Mouse (Mus musculus): ENCODE measurements around the gene Erlin1. TPM values are rescaled to one million over a fixed set of nuclear protein-coding genes. Genes with fewer than 3 reads are reported as not detected.

The Erlin1 gene
- total and polyA plus RNA-seq, 3 experiments: 4.1 to 7.8 (median 6.0) TPM

- Histone ChIP-seq H3K79me2 (replicated peaks; ENCODE audit: control insufficient read depth, insufficient read depth, low read length) (peaks cover 6% of the 10 kb centered on the region), H3K36me3 (ENCODE audit: control insufficient read depth, insufficient read depth, low read length) (peaks cover 2% of the 10 kb centered on the region; the same call in 1 of the 2 replicates), H3K27me3 (ENCODE audit: control insufficient read depth, insufficient read depth, low read length) (no peaks in the 10 kb centered on the region), H3K27ac (peak overlapping the region; percentile 87), H3K4me1 (ENCODE audit: control insufficient read depth, insufficient read depth, low read length) (peaks cover 6% of the 10 kb centered on the region), H3K4me3 (peak overlapping the region; percentile 95), H3K9ac (ENCODE audit: low read depth, low read length) (peak overlapping the region; percentile 73)
- intact Hi-C loops (cut with DNase I): loop anchor here (2.0 kb wide), 2 partner anchors 27 to 39 kb away; partner anchors contain the start of genes Cwf19l1 and Erlin1
- 29% methylated on average over 22 of the region's 22 CpGs for WGBS
- TF ChIP-seq POLR2A (IDR thresholded peaks at IDR 0.05; ENCODE audit: insufficient read depth, low read depth, low read length) (no peak), CTCF (IDR thresholded peaks at IDR 0.05) (no peak), EP300 (IDR thresholded peaks at IDR 0.05; ENCODE audit: insufficient read depth, low read depth, low read length) (no peak)
- no peak for DNase-seq
These were observed 38.3 kb upstream of the Erlin1 start for GRCm38 (mm10) chr19:44107661-44108521.

- TF ChIP-seq EP300 (IDR thresholded peaks at IDR 0.05; ENCODE audit: insufficient read depth, low read depth, low read length): no peak
- TF ChIP-seq CTCF (IDR thresholded peaks at IDR 0.05): no peak
- peak; percentile 90 for TF ChIP-seq POLR2A (IDR thresholded peaks at IDR 0.05; ENCODE audit: insufficient read depth, low read depth, low read length)
- peaks cover 6% of the 10 kb centered on the region for H3K79me2 ChIP-seq (replicated peaks; ENCODE audit: control insufficient read depth, insufficient read depth, low read length)
- H3K36me3 ChIP-seq (ENCODE audit: control insufficient read depth, insufficient read depth, low read length): peaks cover 2% of the 10 kb centered on the region; the same call in 1 of the 2 replicates
- H3K27me3 ChIP-seq (ENCODE audit: control insufficient read depth, insufficient read depth, low read length): no peaks in the 10 kb centered on the region
- peak within 1 kb of the TSS; percentile 98 for H3K9ac ChIP-seq (ENCODE audit: low read depth, low read length)
- peak within 1 kb of the TSS; percentile 95 for H3K4me3 ChIP-seq
- WGBS: under 1% methylated on average over 67 of the region's 67 CpGs
- peaks cover 6% of the 10 kb centered on the region for H3K4me1 ChIP-seq (ENCODE audit: control insufficient read depth, insufficient read depth, low read length)
- intact Hi-C loops (cut with DNase I): loop anchor here (2.0 kb wide), 2 partner anchors 28 to 38 kb away; partner anchors contain the start of genes Cwf19l1 and Erlin1
- peak within 1 kb of the TSS; percentile 87 for H3K27ac ChIP-seq
- peak; percentile 97 to 98 for DNase-seq
These were observed 37.5 kb upstream of the Erlin1 start, which contains the start of gene Chuk for GRCm38 (mm10) chr19:44106831-44107660. Chuk (minus strand) TSS chr19:44107480.

GRCm38 (mm10) chr19:44104393-44104792 lies 34.8 kb upstream of the Erlin1 start:
- peaks cover 6% of the 10 kb centered on the region for H3K4me1 ChIP-seq (ENCODE audit: control insufficient read depth, insufficient read depth, low read length)
- intact Hi-C loops (cut with DNase I): no loop called here
- TF ChIP-seq CTCF (IDR thresholded peaks at IDR 0.05) (no peak), EP300 (IDR thresholded peaks at IDR 0.05; ENCODE audit: insufficient read depth, low read depth, low read length) (no peak), POLR2A (IDR thresholded peaks at IDR 0.05; ENCODE audit: insufficient read depth, low read depth, low read length) (no peak)

GRCm38 (mm10) chr19:44103001-44103400 lies 33.4 kb upstream of the Erlin1 start:
- H3K4me1 ChIP-seq (ENCODE audit: control insufficient read depth, insufficient read depth, low read length): peaks cover 6% of the 10 kb centered on the region
- no peak for DNase-seq
- TF ChIP-seq POLR2A (IDR thresholded peaks at IDR 0.05; ENCODE audit: insufficient read depth, low read depth, low read length) (no peak), CTCF (IDR thresholded peaks at IDR 0.05) (no peak), EP300 (IDR thresholded peaks at IDR 0.05; ENCODE audit: insufficient read depth, low read depth, low read length) (no peak)
- no peak overlapping the region for H3K27ac ChIP-seq
- peaks cover 2% of the 10 kb centered on the region; the same call in 1 of the 2 replicates for H3K36me3 ChIP-seq (ENCODE audit: control insufficient read depth, insufficient read depth, low read length)
- intact Hi-C loops (cut with DNase I): no loop called here
- H3K9ac ChIP-seq (ENCODE audit: low read depth, low read length): no peak overlapping the region
- no peak overlapping the region for H3K4me3 ChIP-seq
- WGBS: 72% methylated on average over 3 of the region's 3 CpGs
- peaks cover 8% of the 10 kb centered on the region for H3K79me2 ChIP-seq (replicated peaks; ENCODE audit: control insufficient read depth, insufficient read depth, low read length)
- no peaks in the 10 kb centered on the region for H3K27me3 ChIP-seq (ENCODE audit: control insufficient read depth, insufficient read depth, low read length)

More at GRCm38 (mm10) chr19:44104393-44104792, 34.8 kb upstream of the Erlin1 start:
- Histone ChIP-seq H3K27ac (no peak overlapping the region), H3K9ac (ENCODE audit: low read depth, low read length) (no peak overlapping the region), H3K27me3 (ENCODE audit: control insufficient read depth, insufficient read depth, low read length) (no peaks in the 10 kb centered on the region), H3K36me3 (ENCODE audit: control insufficient read depth, insufficient read depth, low read length) (peaks cover 2% of the 10 kb centered on the region; the same call in 1 of the 2 replicates), H3K4me3 (no peak overlapping the region), H3K79me2 (replicated peaks; ENCODE audit: control insufficient read depth, insufficient read depth, low read length) (peaks cover 8% of the 10 kb centered on the region)
- DNase-seq: no peak
- WGBS: 83% methylated on average over 1 of the region's 1 CpGs

GRCm38 (mm10) chr19:44100840-44101239 lies 31.3 kb upstream of the Erlin1 start:
- H3K27ac ChIP-seq: no peak overlapping the region
- no peaks in the 10 kb centered on the region for H3K36me3 ChIP-seq (ENCODE audit: control insufficient read depth, insufficient read depth, low read length)
- no peak overlapping the region for H3K4me3 ChIP-seq
- DNase-seq: no peak
- TF ChIP-seq EP300 (IDR thresholded peaks at IDR 0.05; ENCODE audit: insufficient read depth, low read depth, low read length): no peak
- no peak for TF ChIP-seq CTCF (IDR thresholded peaks at IDR 0.05)
- TF ChIP-seq POLR2A (IDR thresholded peaks at IDR 0.05; ENCODE audit: insufficient read depth, low read depth, low read length): no peak
- H3K79me2 ChIP-seq (replicated peaks; ENCODE audit: control insufficient read depth, insufficient read depth, low read length): peaks cover 3% of the 10 kb centered on the region; the same call in 1 of the 2 replicates
- H3K9ac ChIP-seq (ENCODE audit: low read depth, low read length): no peak overlapping the region
- no peaks in the 10 kb centered on the region for H3K27me3 ChIP-seq (ENCODE audit: control insufficient read depth, insufficient read depth, low read length)
- intact Hi-C loops (cut with DNase I): no loop called here
- peaks cover 1% of the 10 kb centered on the region for H3K4me1 ChIP-seq (ENCODE audit: control insufficient read depth, insufficient read depth, low read length)

Measured in heart, adult 2 months (tissue).